Mouse (Mus musculus) thymus, adult 2 months (tissue): Measurements from ENCODE around the gene Spata13.

Experiments used
- CTCF ChIP-seq: fragments of 200-500 bp; IDR thresholded peaks from 2 replicates; pipeline ENCODE4 v1.5.1; 2012; ENCODE audit warnings: mild to moderate bottlenecking, control low read depth, low read length, moderate library complexity, borderline replicate concordance; ENCODE audit not compliant: control insufficient read depth, poor library complexity, insufficient read depth; ENCODE audit errors: extremely low read depth
- POLR2A ChIP-seq: fragments of 200-500 bp; IDR thresholded peaks from 2 replicates; pipeline ENCODE4 v1.6.1; 2012; ENCODE audit warnings: mild to moderate bottlenecking, low read length, control low read depth, moderate library complexity; ENCODE audit not compliant: control insufficient read depth, poor library complexity, insufficient read depth; ENCODE audit errors: extremely low read depth

- TF ChIP-seq CTCF (no peak), POLR2A (no peak)
Observed at GRCm38 (mm10) chr14:60661281-60661680, 27.5 kb downstream of the Spata13 start.
